Mouse (Mus musculus) lung, postnatal 0 days (tissue): Measurements from ENCODE around the gene 4931406P16Rik. TPM values are rescaled to one million over a fixed set of nuclear protein-coding genes. Genes with fewer than 3 reads are reported as not detected.

Source experiments
- ATAC-seq: fragments of 200-750 bp; cut with Nextera tagmentation; 2 replicates; pipeline ENCODE4 v1.8.0; 2017; ENCODE audit warnings: moderate library complexity
- DNase-seq: peaks from one replicate; pipeline ENCODE4 v3.0.0-alpha.2; 2016; ENCODE audit warnings: low spot score
- H3K27ac ChIP-seq: fragments of 300-500 bp; sonication (generic); 2 replicates; pipeline ENCODE4 v1.5.1; 2014; ENCODE audit warnings: antibody characterized with exemption, mild to moderate bottlenecking, low read length, mixed read lengths
- H3K27me3 ChIP-seq: fragments of 300-500 bp; sonication (generic); replicated peaks from 2 replicates; pipeline ENCODE4 v1.6.1; 2014; ENCODE audit warnings: low read length, mixed read lengths; ENCODE audit not compliant: insufficient read depth
- H3K36me3 ChIP-seq: fragments of 300-500 bp; sonication (generic); 2 replicates; pipeline ENCODE4 v1.6.1; 2014; ENCODE audit warnings: low read length, mixed read lengths; ENCODE audit not compliant: insufficient read depth
- H3K4me1 ChIP-seq: fragments of 300-500 bp; sonication (generic); 2 replicates; pipeline ENCODE4 v1.6.1; 2014; ENCODE audit warnings: antibody characterized with exemption, low read depth, low read length, mixed read lengths; ENCODE audit not compliant: insufficient read depth
- H3K4me2 ChIP-seq: fragments of 300-500 bp; sonication (generic); replicated peaks from 2 replicates; pipeline ENCODE4 v1.6.1; 2014; ENCODE audit warnings: low read depth, mild to moderate bottlenecking, low read length, moderate library complexity, mixed read lengths
- H3K4me3 ChIP-seq: fragments of 300-500 bp; sonication (generic); 2 replicates; pipeline ENCODE4 v1.5.1; 2014; ENCODE audit warnings: low read depth, low read length
- H3K9ac ChIP-seq: fragments of 300-500 bp; sonication (generic); replicated peaks from 2 replicates; pipeline ENCODE4 v1.6.1; 2014; ENCODE audit warnings: low read depth, mild to moderate bottlenecking
- H3K9me3 ChIP-seq: fragments of 300-500 bp; sonication (generic); 2 replicates; pipeline ENCODE4 v1.6.1; 2016; ENCODE audit warnings: low read length, mixed read lengths
- CTCF ChIP-seq: IDR thresholded peaks from 2 replicates; pipeline ENCODE4 v1.5.1; 2016; ENCODE audit warnings: antibody characterized with exemption, mild to moderate bottlenecking
- EP300 ChIP-seq: IDR thresholded peaks from 2 replicates; pipeline ENCODE4 v1.6.1; 2016; ENCODE audit warnings: antibody characterized with exemption, mild to moderate bottlenecking, control low read depth
- WGBS: fragments of 180-500 bp; shearing (Covaris S2); extraction: QIAGEN DNeasy Blood & Tissue Kit; methylation state at CpG from one replicate; pipeline ENCODE4 v1.1.7; 2014; 5-methylcytosine and 5-hydroxymethylcytosine counted together
- polyA plus RNA-seq: library from polyadenylated mRNA; unstranded; fragments of >200 nt; fragmentation: Nextera tagmentation; extraction: Ambion mirVana; gene quantifications from 2 replicates; pipeline ENCODE4 v1.2.1, GENCODE M21; 2015

Gene 4931406P16Rik
- polyA plus RNA-seq, 1 experiment from 2014 or later = 57.3 TPM

DNA sequence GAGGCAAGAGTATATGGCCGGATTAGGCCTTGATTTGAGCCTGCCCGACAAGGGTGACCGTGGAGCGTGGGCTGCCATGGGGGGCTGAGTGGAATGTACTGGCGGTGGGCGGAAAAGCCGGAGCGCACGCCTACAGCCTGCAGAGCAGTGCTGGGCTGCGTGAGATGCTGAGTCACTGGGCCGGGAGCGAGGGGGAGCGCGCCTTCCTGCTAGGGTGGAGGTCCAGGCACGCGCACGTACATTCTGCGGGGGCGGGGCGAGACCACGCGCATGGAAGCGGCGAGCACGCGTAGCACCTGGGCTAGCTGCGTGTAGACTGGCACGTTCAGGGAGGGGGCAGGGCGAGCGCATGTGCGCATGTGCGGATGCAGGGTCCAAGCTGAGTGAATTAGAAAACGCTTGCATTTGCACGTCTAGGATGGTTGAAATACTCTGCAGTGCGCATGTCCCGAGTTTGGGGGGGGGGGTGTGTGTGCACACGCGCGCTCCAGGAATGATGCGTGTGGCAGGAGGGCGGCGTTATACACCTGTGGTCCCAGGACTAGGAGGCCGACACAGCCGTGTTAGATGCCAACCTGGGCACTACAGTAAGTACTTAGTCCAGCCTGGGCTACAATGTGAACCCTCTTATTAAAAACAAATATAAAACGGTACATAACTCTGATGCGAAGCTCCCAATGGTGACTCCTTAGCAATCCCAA, 79.3 kb downstream of the 4931406P16Rik start:
- peak overlapping the region; percentile 44 for H3K4me3 ChIP-seq
- 3% methylated on average over 39 of the region's 46 CpGs for WGBS

DNA sequence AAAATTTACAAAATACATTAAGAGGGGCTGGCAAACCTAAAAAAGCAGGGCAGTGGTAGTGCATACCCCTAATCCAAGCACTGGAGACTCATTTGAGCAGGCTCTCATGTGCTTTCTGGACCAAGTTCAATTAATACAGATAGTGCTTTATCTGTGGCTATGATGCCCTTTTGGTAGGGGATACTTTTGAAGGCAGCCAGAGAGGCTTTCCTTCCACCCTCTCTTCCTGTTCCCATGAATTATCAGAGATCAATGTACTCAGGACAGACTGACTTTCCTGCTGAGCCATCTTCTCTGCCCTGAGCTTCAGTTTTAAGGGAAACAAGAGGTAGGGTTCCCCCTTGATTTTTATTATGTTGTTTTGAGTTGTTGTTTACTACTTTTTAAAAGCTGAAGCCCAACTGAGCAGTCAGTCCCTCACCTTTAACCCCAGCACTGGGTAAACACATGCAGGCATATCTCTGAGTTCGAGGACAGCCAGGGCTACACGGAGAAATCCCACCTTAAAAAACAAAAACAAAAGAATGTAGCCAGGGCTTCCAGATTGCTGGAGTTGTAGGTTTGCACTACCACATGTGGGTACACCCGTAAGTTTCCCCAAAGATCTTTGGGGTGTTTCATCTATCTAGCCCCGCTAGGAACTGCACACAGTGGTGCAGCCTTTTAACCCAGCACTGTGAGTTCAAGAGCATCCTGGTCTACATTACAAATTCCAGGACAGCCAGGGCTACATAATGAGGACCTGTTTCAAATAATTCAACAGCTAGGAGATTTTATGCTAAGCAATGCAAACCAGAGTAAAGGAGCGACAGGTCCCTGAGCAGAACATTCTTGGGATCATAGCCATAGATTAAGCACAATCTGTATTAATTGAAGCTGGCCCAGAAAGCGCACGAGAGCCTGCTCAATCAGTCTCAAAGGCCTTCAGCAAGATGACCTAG, 80.3 kb downstream of the 4931406P16Rik start:
- ATAC-seq (no peak), DNase-seq (no peak)
- Histone ChIP-seq H3K9ac (peak overlapping the region; percentile 48), H3K36me3 (peaks cover 3% of the 10 kb centered on the region), H3K27me3 (no peaks in the 10 kb centered on the region), H3K4me3 (peak overlapping the region; percentile 44), H3K27ac (peak overlapping the region; percentile 89), H3K4me2 (peak overlapping the region; percentile 71), H3K4me1 (peaks cover 17% of the 10 kb centered on the region; the same call in 1 of the 2 replicates), H3K9me3 (no peaks in the 10 kb centered on the region)
- TF ChIP-seq CTCF (no peak), EP300 (no peak)
- 38% methylated on average over 7 of the region's 7 CpGs for WGBS

More for the DNA sequence above, 79.3 kb downstream of the 4931406P16Rik start:
- TF ChIP-seq EP300 = no peak
- no peak; the same call in 1 of the 2 replicates for TF ChIP-seq CTCF
- DNase-seq (peak; percentile 96), ATAC-seq (peak; percentile 88)
- Histone ChIP-seq H3K9ac (peak overlapping the region; percentile 48), H3K4me2 (peak overlapping the region; percentile 71), H3K36me3 (peaks cover 12% of the 10 kb centered on the region), H3K27ac (peak overlapping the region; percentile 89), H3K9me3 (no peaks in the 10 kb centered on the region), H3K27me3 (no peaks in the 10 kb centered on the region), H3K4me1 (peaks cover 17% of the 10 kb centered on the region; the same call in 1 of the 2 replicates)

DNA sequence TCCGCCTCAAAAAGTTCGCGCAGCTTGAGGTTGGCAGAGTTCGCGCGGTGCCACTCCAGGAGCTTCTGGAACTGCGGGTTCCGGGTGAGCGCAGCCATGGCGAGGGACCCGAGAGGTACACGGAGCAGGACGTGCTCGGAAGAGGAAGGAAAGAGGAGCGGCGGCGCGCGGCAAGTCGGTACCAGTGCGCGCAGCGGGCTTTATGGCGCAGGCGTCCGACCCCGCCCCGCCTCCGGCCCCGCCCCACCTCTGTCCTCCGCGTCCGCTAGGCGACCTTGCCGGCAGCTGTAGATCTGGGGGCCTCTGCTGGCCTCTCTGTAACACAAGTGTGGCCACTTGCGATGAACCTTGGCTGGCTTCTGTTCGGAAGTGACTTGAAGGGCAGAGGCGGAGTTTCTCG, 83.2 kb downstream of the 4931406P16Rik start, which contains the start of gene Gpi1:
Gene Gpi1 (minus strand): TSS at position 221 of the 400 bp plus-strand sequence.
- peak; percentile 82 for ATAC-seq
- H3K4me3 ChIP-seq = peak within 1 kb of the TSS; percentile 72
- H3K4me1 ChIP-seq = peaks cover 17% of the 10 kb centered on the region; the same call in 1 of the 2 replicates
- no peaks in the 10 kb centered on the region for H3K36me3 ChIP-seq
- DNase-seq = peak; percentile 95
- no peak for TF ChIP-seq EP300
- peak; percentile 69 for TF ChIP-seq CTCF
- WGBS = 2% methylated on average over 39 of the region's 39 CpGs
- no peaks in the 10 kb centered on the region for H3K9me3 ChIP-seq
- H3K27me3 ChIP-seq = no peaks in the 10 kb centered on the region
- H3K4me2 ChIP-seq = peak within 1 kb of the TSS; percentile 92
- H3K27ac ChIP-seq = peak within 1 kb of the TSS; percentile 71
- H3K9ac ChIP-seq = peak within 1 kb of the TSS; percentile 65

DNA sequence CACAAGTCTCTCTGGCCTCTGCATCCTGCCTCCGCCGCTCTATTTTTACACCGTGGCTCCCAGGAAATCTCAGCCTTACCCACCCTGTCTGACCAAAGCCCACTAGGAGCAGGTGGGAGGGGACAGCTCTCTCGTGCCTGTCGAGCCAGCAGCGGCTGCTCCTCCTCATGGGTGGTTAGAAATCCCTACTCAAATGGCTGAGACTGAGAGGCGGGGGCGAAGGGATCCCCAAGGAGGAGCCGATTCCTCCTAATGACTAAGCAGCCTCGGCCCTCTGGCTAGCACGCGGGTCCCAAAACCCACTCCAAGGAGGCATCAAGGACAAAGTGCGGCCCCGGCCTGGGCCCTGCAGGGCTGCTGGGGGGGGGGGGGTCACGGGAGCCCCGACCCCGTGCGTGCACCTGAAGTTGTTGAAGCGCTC, 83.7 kb downstream of the 4931406P16Rik start:
- Histone ChIP-seq H3K4me1 (peaks cover 14% of the 10 kb centered on the region; the same call in 1 of the 2 replicates), H3K27ac (peak overlapping the region; percentile 71), H3K36me3 (no peaks in the 10 kb centered on the region), H3K27me3 (no peaks in the 10 kb centered on the region), H3K4me2 (peak overlapping the region; percentile 92), H3K9me3 (no peaks in the 10 kb centered on the region), H3K9ac (peak overlapping the region; percentile 65), H3K4me3 (peak overlapping the region; percentile 72)
- 0% methylated on average over 17 of the region's 19 CpGs for WGBS
- peak; percentile 59 for DNase-seq
- TF ChIP-seq EP300 (no peak), CTCF (no peak)
- ATAC-seq = peak; percentile 10

DNA sequence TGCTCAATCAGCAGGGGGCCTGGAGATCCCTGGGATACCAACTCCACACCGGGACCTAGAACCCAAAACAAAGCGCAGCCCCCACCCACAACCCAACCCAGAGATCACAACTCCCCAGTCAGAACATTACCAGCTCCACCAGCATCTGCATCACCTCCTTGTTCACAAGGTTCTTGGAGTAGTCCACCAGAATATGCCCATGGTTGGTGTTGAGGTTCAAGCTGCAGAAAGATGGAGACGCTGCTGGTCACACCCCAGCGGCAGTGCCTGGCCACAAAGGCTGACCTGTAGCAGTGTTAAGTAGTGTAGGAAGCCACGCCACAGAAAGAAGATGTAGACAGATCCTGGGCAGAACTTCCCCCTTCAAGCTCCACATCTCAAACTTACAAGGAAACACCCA, 84.2 kb downstream of the 4931406P16Rik start:
- Histone ChIP-seq H3K27ac (peak overlapping the region; percentile 71), H3K4me2 (peak overlapping the region; percentile 92), H3K9me3 (no peaks in the 10 kb centered on the region), H3K36me3 (no peaks in the 10 kb centered on the region), H3K9ac (peak overlapping the region; percentile 65; the same call in 1 of the 2 replicates), H3K4me3 (peak overlapping the region; percentile 72), H3K27me3 (no peaks in the 10 kb centered on the region), H3K4me1 (peaks cover 13% of the 10 kb centered on the region; the same call in 1 of the 2 replicates)
- 19% methylated on average over 5 of the region's 5 CpGs for WGBS
- DNase-seq (no peak), ATAC-seq (no peak)
- TF ChIP-seq EP300 (no peak), CTCF (no peak)

DNA sequence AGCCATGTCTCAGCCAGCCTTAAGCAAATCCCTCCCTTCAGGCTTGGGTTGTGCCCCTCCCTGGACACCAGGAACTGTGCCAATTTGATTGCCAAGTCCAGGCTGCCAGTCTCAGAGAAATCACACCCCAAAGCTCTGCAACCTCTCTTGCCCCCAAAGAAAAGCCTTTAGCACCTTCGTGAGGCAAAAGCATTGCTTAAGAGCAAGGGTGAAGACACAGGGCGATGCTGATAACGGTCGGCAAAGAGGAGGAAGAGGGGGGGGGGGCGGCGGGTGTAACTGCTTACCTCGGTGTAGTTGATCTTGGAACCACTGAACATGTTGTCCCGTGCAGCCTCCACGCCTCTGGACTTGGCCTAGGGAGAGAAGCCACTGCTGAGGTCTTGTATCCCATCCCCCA, 84.7 kb downstream of the 4931406P16Rik start:
- Histone ChIP-seq H3K4me3 (peak overlapping the region; percentile 72; the same call in 1 of the 2 replicates), H3K4me1 (peaks cover 13% of the 10 kb centered on the region; the same call in 1 of the 2 replicates), H3K27ac (no peak overlapping the region), H3K36me3 (no peaks in the 10 kb centered on the region), H3K9ac (no peak overlapping the region), H3K9me3 (no peaks in the 10 kb centered on the region), H3K27me3 (no peaks in the 10 kb centered on the region), H3K4me2 (peak overlapping the region; percentile 92)
- DNase-seq = peak; percentile 38
- TF ChIP-seq EP300 = no peak
- TF ChIP-seq CTCF = no peak
- ATAC-seq = no peak
- 20% methylated on average over 7 of the region's 9 CpGs for WGBS
